Mouse (Mus musculus): ENCODE data around the gene Ints12.

GRCm38 (mm10) chr3:133085858-133086257, 5.8 kb upstream of the Ints12 start:
- TF ChIP-seq POLR2AphosphoS2 (IDR thresholded peaks at IDR 0.05; ENCODE audit: insufficient read length, low read depth) = no peak
- TF ChIP-seq USF1 (IDR thresholded peaks at IDR 0.05; ENCODE audit: low read depth) = no peak
- TF ChIP-seq POLR2A (IDR thresholded peaks at IDR 0.05; ENCODE audit: insufficient read length, low read depth) = no peak
- TF ChIP-seq TCF12 (IDR thresholded peaks at IDR 0.05; ENCODE audit: insufficient read depth, poor library complexity, severe bottlenecking) = no peak
- TF ChIP-seq MYOD1 (IDR thresholded peaks at IDR 0.05; ENCODE audit: control insufficient read depth in 1 of 3, insufficient read length in 2 of 3, low read depth in 2 of 3) = no peak
- no peak for TF ChIP-seq MYOG (IDR thresholded peaks at IDR 0.05; ENCODE audit: control insufficient read depth in 1 of 3, insufficient read depth in 1 of 3, insufficient read length in 2 of 3, low read depth in 2 of 3)
- TF ChIP-seq MAX (IDR thresholded peaks at IDR 0.05; ENCODE audit: low read depth) = no peak

All from myocyte (in vitro differentiated cells).